Mouse (Mus musculus) liver, postnatal 0 days (tissue): ENCODE results near the gene Ptcd1. TPM values are rescaled to one million over a fixed set of nuclear protein-coding genes. Genes with fewer than 3 reads are reported as not detected.
"Not testable (repeated sequence)": the region's sequence is repeated elsewhere in the genome, so short reads cannot be mapped to it uniquely, and the experiment has no call there.

ENCODE experiments used
- ATAC-seq: fragments of 200-750 bp; cut with Nextera tagmentation; 2 replicates; pipeline ENCODE4 v1.8.0; 2017; ENCODE audit warnings: mild to moderate bottlenecking, moderate library complexity
- DNase-seq: peaks from one replicate; pipeline ENCODE4 v3.0.0-alpha.2; 2016
- H3K27ac ChIP-seq: fragments of 300-500 bp; sonication (generic); 2 replicates; pipeline ENCODE4 v1.5.1; 2014; ENCODE audit warnings: antibody characterized with exemption, moderate library complexity, mild to moderate bottlenecking, low read depth
- H3K27me3 ChIP-seq: fragments of 300-500 bp; sonication (generic); 2 replicates; pipeline ENCODE4 v1.6.1; 2014; ENCODE audit warnings: low read length, control low read depth, mixed read lengths; ENCODE audit not compliant: insufficient read depth
- H3K36me3 ChIP-seq: fragments of 300-500 bp; sonication (generic); replicated peaks from 2 replicates; pipeline ENCODE4 v1.6.1; 2014; ENCODE audit warnings: mild to moderate bottlenecking, control low read depth, low read length, moderate library complexity, mixed read lengths; ENCODE audit not compliant: insufficient read depth
- H3K4me1 ChIP-seq: fragments of 300-500 bp; sonication (generic); 2 replicates; pipeline ENCODE4 v1.6.1; 2014; ENCODE audit warnings: antibody characterized with exemption, mild to moderate bottlenecking, control low read depth; ENCODE audit not compliant: insufficient read depth
- H3K4me2 ChIP-seq: fragments of 300-500 bp; sonication (generic); 2 replicates; pipeline ENCODE4 v1.6.1; 2014; ENCODE audit warnings: low read depth, mild to moderate bottlenecking, low read length, moderate library complexity, mixed read lengths
- H3K4me3 ChIP-seq: fragments of 300-500 bp; sonication (generic); 2 replicates; pipeline ENCODE4 v1.5.1; 2014; ENCODE audit warnings: low read depth, low read length
- H3K9ac ChIP-seq: fragments of 300-500 bp; sonication (generic); replicated peaks from 2 replicates; pipeline ENCODE4 v1.6.1; 2014; ENCODE audit warnings: mild to moderate bottlenecking, moderate library complexity
- H3K9me3 ChIP-seq: fragments of 300-500 bp; sonication (generic); 2 replicates; pipeline ENCODE4 v1.6.1; 2016; ENCODE audit warnings: mild to moderate bottlenecking, control low read depth, low read length, mixed read lengths
- CTCF ChIP-seq: sonication (generic); IDR thresholded peaks from 2 replicates; pipeline ENCODE4 v1.5.1; 2016; ENCODE audit warnings: antibody characterized with exemption, low read depth
- EP300 ChIP-seq: IDR thresholded peaks from 2 replicates; pipeline ENCODE4 v1.6.1; 2016; ENCODE audit warnings: antibody characterized with exemption, low read depth, mild to moderate bottlenecking
- WGBS: fragments of 180-500 bp; shearing (Covaris S2); extraction: QIAGEN DNeasy Blood & Tissue Kit; methylation state at CpG from one replicate; pipeline ENCODE4 v1.1.7; 2014; ENCODE audit not compliant: insufficient replicate concordance; 5-methylcytosine and 5-hydroxymethylcytosine counted together
- polyA plus RNA-seq: library from polyadenylated mRNA; unstranded; fragments of >200 nt; fragmentation: Nextera tagmentation; extraction: Ambion mirVana; gene quantifications from 2 replicates; pipeline ENCODE4 v1.2.1, GENCODE M21; 2015

Gene Ptcd1
- polyA plus RNA-seq, 1 experiment from 2014 or later = 5.5 TPM

DNA sequence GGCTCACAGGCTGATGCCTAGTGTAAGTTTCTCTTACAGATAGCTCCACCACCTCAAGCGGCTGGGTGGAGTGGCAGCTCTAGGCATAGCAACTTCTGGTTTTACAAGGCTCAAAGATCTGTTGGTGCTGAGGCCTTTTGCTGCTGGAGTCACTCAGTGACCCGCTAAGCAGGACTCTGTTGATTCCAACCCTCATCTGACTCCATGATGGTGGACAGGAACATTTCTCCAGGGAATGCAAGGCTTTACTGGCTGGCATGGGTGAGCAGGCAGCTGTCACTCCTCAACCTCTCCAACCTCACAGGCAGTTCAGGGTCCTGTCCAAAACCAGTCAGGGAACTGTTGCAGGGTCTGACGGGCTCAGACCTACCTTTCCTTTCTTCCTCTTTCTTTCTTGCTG, 35.9 kb downstream of the Ptcd1 start:
- Histone ChIP-seq H3K36me3 (peaks cover 83% of the 10 kb centered on the region), H3K9ac (no peak overlapping the region)

GRCm38 (mm10) chr5:145130191-145130590, 36.7 kb downstream of the Ptcd1 start:
- H3K27ac ChIP-seq = no peak overlapping the region

More for the DNA sequence above, 35.9 kb downstream of the Ptcd1 start:
- Histone ChIP-seq H3K4me3 (no peak overlapping the region), H3K27ac (no peak overlapping the region), H3K27me3 (no peaks in the 10 kb centered on the region), H3K4me2 (no peak overlapping the region), H3K4me1 (no peaks in the 10 kb centered on the region), H3K9me3 (no peaks in the 10 kb centered on the region)
- WGBS = 69% methylated on average over 3 of the region's 3 CpGs
- DNase-seq = no peak
- no peak for ATAC-seq
- no peak for TF ChIP-seq EP300
- no peak for TF ChIP-seq CTCF

GRCm38 (mm10) chr5:145129773-145130172, 37.1 kb downstream of the Ptcd1 start:
- H3K4me1 ChIP-seq, H3K27me3 ChIP-seq, DNase-seq, H3K27ac ChIP-seq, H3K9ac ChIP-seq, ATAC-seq, H3K4me2 ChIP-seq, H3K9me3 ChIP-seq, H3K4me3 ChIP-seq: not testable (repeated sequence)
- WGBS = 85% methylated on average over 6 of the region's 6 CpGs
- H3K36me3 ChIP-seq = peaks cover 84% of the 10 kb centered on the region

More at GRCm38 (mm10) chr5:145130191-145130590, 36.7 kb downstream of the Ptcd1 start:
- Histone ChIP-seq H3K9ac (no peak overlapping the region), H3K36me3 (peaks cover 84% of the 10 kb centered on the region), H3K9me3 (no peaks in the 10 kb centered on the region), H3K4me3 (no peak overlapping the region), H3K4me2 (no peak overlapping the region), H3K4me1 (no peaks in the 10 kb centered on the region), H3K27me3 (no peaks in the 10 kb centered on the region)
- WGBS = 56% methylated on average over 11 of the region's 11 CpGs
- ATAC-seq (peak; percentile 43), DNase-seq (no peak)
- TF ChIP-seq EP300 (no peak), CTCF (no peak)

- Histone ChIP-seq H3K9ac (no peak overlapping the region), H3K4me1 (no peaks in the 10 kb centered on the region), H3K27ac (no peak overlapping the region), H3K27me3 (no peaks in the 10 kb centered on the region), H3K4me3 (no peak overlapping the region), H3K36me3 (peaks cover 84% of the 10 kb centered on the region), H3K4me2 (no peak overlapping the region), H3K9me3 (no peaks in the 10 kb centered on the region)
- DNase-seq (no peak), ATAC-seq (no peak)
- 80% methylated on average over 4 of the region's 4 CpGs for WGBS
- no peak for TF ChIP-seq CTCF
- TF ChIP-seq EP300 = no peak
Measured at GRCm38 (mm10) chr5:145129124-145129523, 37.8 kb downstream of the Ptcd1 start.

DNA sequence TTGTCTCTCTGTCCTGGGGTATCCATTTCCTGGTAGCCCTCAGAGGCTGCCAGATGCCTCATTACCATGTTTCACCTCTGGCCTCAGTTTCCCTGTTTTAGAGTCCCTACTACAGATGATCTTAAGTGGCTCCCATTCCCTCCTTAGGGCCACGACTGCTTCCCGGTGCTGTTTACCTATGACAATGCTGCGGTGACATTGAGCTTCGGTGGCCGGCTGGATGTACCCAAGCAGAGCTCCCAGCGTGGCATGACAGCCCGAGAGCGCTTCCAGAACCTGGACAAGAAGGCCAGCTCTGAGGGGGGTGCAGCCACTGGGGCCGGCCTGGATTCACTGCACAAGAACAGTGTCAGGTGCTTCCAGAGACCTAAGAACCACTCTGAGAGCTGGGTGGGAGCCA, 40.3 kb downstream of the Ptcd1 start:
- H3K9me3 ChIP-seq = no peaks in the 10 kb centered on the region
- WGBS = 86% methylated on average over 9 of the region's 9 CpGs
- H3K4me2 ChIP-seq = no peak overlapping the region
- ATAC-seq (no peak), DNase-seq (no peak)
- peaks cover 76% of the 10 kb centered on the region for H3K36me3 ChIP-seq
- H3K4me1 ChIP-seq = no peaks in the 10 kb centered on the region
- H3K27me3 ChIP-seq = no peaks in the 10 kb centered on the region
- TF ChIP-seq CTCF (no peak), EP300 (no peak)
- H3K9ac ChIP-seq = no peak overlapping the region
- no peak overlapping the region for H3K4me3 ChIP-seq
- no peak overlapping the region for H3K27ac ChIP-seq

GRCm38 (mm10) chr5:145123396-145123795, 43.5 kb downstream of the Ptcd1 start:
- DNase-seq (no peak), ATAC-seq (no peak)
- peaks cover 53% of the 10 kb centered on the region for H3K36me3 ChIP-seq
- 89% methylated on average over 19 of the region's 19 CpGs for WGBS
- H3K4me2 ChIP-seq = no peak overlapping the region
- H3K4me1 ChIP-seq = no peaks in the 10 kb centered on the region
- H3K27me3 ChIP-seq = no peaks in the 10 kb centered on the region
- no peaks in the 10 kb centered on the region for H3K9me3 ChIP-seq
- H3K4me3 ChIP-seq = no peak overlapping the region
- TF ChIP-seq CTCF (no peak), EP300 (no peak)
- no peak overlapping the region for H3K27ac ChIP-seq
- H3K9ac ChIP-seq = no peak overlapping the region

- 69% methylated on average over 7 of the region's 7 CpGs for WGBS
- H3K4me1 ChIP-seq = peaks cover 4% of the 10 kb centered on the region; the same call in 1 of the 2 replicates
- no peak overlapping the region for H3K27ac ChIP-seq
- no peak for DNase-seq
- H3K4me3 ChIP-seq = no peak overlapping the region
- no peaks in the 10 kb centered on the region for H3K9me3 ChIP-seq
- ATAC-seq = no peak
- peaks cover 38% of the 10 kb centered on the region for H3K36me3 ChIP-seq
- no peak overlapping the region for H3K4me2 ChIP-seq
- H3K9ac ChIP-seq = no peak overlapping the region
- no peaks in the 10 kb centered on the region for H3K27me3 ChIP-seq
- TF ChIP-seq CTCF (no peak), EP300 (no peak)
Measured at GRCm38 (mm10) chr5:145120921-145121320, 46.0 kb downstream of the Ptcd1 start.
